Mouse (Mus musculus): ENCODE results near the gene Gnmt. TPM values are rescaled to one million over a fixed set of nuclear protein-coding genes. Genes with fewer than 3 reads are reported as not detected.

Gnmt gene
- polyA plus RNA-seq, 1 experiment from 2014 or later: 0.37 TPM

DNA sequence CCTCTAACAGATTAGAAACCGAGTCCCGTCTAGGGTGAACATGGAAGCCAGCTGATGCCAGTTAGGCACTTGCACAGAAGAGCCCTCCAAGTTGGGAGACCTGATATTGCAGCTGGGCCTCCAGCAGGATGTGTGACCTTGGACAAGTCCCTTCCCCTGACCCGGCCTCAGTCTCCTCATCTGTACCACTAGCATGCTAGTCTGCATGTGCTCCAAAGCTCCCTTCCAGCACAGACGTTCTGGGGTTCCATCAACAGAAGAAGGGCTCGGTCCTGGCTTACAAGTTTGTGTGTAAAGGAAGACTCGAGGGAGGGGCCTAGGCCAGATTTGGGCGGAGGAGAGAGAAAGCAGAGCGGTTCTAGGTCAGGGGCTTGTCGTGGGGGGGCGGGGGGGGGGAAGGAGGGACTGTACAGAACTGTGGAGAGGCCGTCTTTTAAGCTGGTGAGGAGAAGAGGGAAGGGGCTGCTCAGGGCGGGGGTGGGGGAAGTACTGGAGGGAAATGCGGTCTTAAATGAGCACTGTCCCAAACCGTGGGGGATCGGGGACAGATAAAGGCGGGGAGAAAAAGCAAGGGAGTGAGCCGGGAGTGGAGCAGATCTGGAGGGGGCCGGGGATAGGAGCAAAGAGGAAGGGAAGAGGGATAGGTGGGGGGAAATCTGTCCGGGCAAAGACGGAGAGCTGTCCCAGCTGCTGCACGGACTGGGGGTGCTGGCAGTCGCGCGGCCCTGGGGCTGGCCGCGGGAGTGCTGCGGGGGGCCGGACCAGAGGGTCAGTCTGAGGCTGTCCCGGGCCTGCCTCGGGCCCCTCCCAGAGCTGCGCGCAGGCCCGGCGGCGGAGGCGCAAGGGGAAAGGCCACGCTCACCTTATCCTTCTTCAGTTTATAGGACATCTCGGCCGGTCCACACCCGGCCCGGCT, 24.7 kb downstream of the Gnmt start:
- no peaks in the 10 kb centered on the region for H3K36me3 ChIP-seq (ENCODE audit: control insufficient read depth, insufficient read depth, low read length)
- H3K27me3 ChIP-seq (ENCODE audit: control insufficient read depth, insufficient read depth, low read length): no peaks in the 10 kb centered on the region
- WGBS: 7% methylated on average over 39 of the region's 41 CpGs
- H3K4me3 ChIP-seq (ENCODE audit: low read depth, low read length): peak overlapping the region; percentile 76
- DNase-seq (ENCODE audit: low spot score): no peak
- H3K9me3 ChIP-seq (ENCODE audit: control insufficient read depth, low read length): no peaks in the 10 kb centered on the region
- peak overlapping the region; percentile 76 for H3K4me2 ChIP-seq (ENCODE audit: low read depth)
- peaks cover 17% of the 10 kb centered on the region for H3K4me1 ChIP-seq (ENCODE audit: control insufficient read depth, insufficient read depth, low read length)
- H3K27ac ChIP-seq (ENCODE audit: low read depth, low read length): peak overlapping the region; percentile 69
- ATAC-seq (ENCODE audit: insufficient read depth, low FRiP score, low TSS enrichment): peak; percentile 81
- H3K9ac ChIP-seq (ENCODE audit: low read length): peak overlapping the region; percentile 73

- peak overlapping the region; percentile 39; the same call in 1 of the 2 replicates for H3K9ac ChIP-seq (ENCODE audit: low read length)
- no peak overlapping the region; the same call in 1 of the 2 replicates for H3K4me3 ChIP-seq (ENCODE audit: low read depth, low read length)
- H3K9me3 ChIP-seq (ENCODE audit: control insufficient read depth, low read length): no peaks in the 10 kb centered on the region
- DNase-seq (ENCODE audit: low spot score) (no peak), ATAC-seq (ENCODE audit: insufficient read depth, low FRiP score, low TSS enrichment) (no peak)
- H3K36me3 ChIP-seq (ENCODE audit: control insufficient read depth, insufficient read depth, low read length): no peaks in the 10 kb centered on the region; the same call in 1 of the 2 replicates
- H3K4me2 ChIP-seq (ENCODE audit: low read depth): no peak overlapping the region
- H3K4me1 ChIP-seq (ENCODE audit: control insufficient read depth, insufficient read depth, low read length): peaks cover 17% of the 10 kb centered on the region
- no peaks in the 10 kb centered on the region for H3K27me3 ChIP-seq (ENCODE audit: control insufficient read depth, insufficient read depth, low read length)
- WGBS: 87% methylated on average over 5 of the region's 5 CpGs
- H3K27ac ChIP-seq (ENCODE audit: low read depth, low read length): no peak overlapping the region
Measured at GRCm38 (mm10) chr17:46702506-46702905, 26.5 kb downstream of the Gnmt start.

DNA sequence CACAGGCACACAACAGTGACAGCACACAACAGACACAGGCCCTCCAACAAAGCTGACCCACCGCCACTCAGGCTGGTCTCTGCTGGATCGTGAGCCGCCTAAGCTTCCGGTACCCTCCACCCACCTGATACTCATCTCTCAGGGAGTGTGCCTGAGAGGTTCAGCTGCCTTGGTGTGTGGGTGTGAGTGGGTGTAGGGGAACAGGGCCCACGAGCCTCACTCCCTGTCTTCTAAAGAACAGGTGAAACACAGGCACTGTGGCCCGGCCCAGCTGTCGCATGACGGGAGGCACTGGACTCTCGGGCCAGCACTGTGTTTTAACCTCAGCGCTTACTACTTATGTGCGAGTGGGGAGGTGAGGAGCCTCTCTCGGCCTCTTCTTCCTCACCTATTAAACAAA, 26.9 kb downstream of the Gnmt start:
- 92% methylated on average over 12 of the region's 12 CpGs for WGBS
- H3K4me1 ChIP-seq (ENCODE audit: control insufficient read depth, insufficient read depth, low read length): peaks cover 17% of the 10 kb centered on the region
- H3K4me3 ChIP-seq (ENCODE audit: low read depth, low read length): no peak overlapping the region
- H3K9ac ChIP-seq (ENCODE audit: low read length): no peak overlapping the region
- ATAC-seq (ENCODE audit: insufficient read depth, low FRiP score, low TSS enrichment) (no peak), DNase-seq (ENCODE audit: low spot score) (no peak)
- no peak overlapping the region for H3K27ac ChIP-seq (ENCODE audit: low read depth, low read length)
- H3K36me3 ChIP-seq (ENCODE audit: control insufficient read depth, insufficient read depth, low read length): no peaks in the 10 kb centered on the region; the same call in 1 of the 2 replicates
- no peaks in the 10 kb centered on the region for H3K9me3 ChIP-seq (ENCODE audit: control insufficient read depth, low read length)
- H3K27me3 ChIP-seq (ENCODE audit: control insufficient read depth, insufficient read depth, low read length): no peaks in the 10 kb centered on the region
- no peak overlapping the region for H3K4me2 ChIP-seq (ENCODE audit: low read depth)

GRCm38 (mm10) chr17:46701489-46701888, 27.5 kb downstream of the Gnmt start:
- no peak for ATAC-seq (ENCODE audit: insufficient read depth, low FRiP score, low TSS enrichment)
- Histone ChIP-seq H3K4me1 (ENCODE audit: control insufficient read depth, insufficient read depth, low read length) (peaks cover 17% of the 10 kb centered on the region), H3K9me3 (ENCODE audit: control insufficient read depth, low read length) (no peaks in the 10 kb centered on the region), H3K4me2 (ENCODE audit: low read depth) (no peak overlapping the region), H3K4me3 (ENCODE audit: low read depth, low read length) (no peak overlapping the region), H3K27me3 (ENCODE audit: control insufficient read depth, insufficient read depth, low read length) (no peaks in the 10 kb centered on the region), H3K9ac (ENCODE audit: low read length) (no peak overlapping the region; the same call in 1 of the 2 replicates), H3K36me3 (ENCODE audit: control insufficient read depth, insufficient read depth, low read length) (no peaks in the 10 kb centered on the region; the same call in 1 of the 2 replicates), H3K27ac (ENCODE audit: low read depth, low read length) (no peak overlapping the region)
- 89% methylated on average over 12 of the region's 12 CpGs for WGBS
- DNase-seq (ENCODE audit: low spot score): no peak

DNA sequence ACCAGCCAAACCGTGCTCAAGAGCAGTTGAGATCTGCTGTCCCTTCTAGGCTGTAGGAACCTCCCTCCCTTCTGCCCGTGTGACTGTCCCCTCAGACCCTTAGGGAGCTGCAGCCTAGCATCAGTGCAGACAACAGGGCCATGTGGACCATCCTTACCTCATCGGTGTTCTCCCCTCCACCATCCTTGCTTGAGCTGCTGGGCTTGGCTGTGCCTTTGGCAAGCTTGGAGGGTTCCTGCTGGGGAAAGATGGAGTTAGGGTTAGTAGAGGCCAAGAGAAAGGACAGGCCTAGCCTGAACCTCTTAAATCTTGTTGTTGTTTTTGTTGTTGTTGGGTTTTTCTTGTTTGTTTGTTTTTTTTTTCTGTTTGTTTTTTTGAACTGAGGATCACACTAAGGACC, 29.1 kb downstream of the Gnmt start:
- no peaks in the 10 kb centered on the region; the same call in 1 of the 2 replicates for H3K36me3 ChIP-seq (ENCODE audit: control insufficient read depth, insufficient read depth, low read length)
- no peaks in the 10 kb centered on the region for H3K9me3 ChIP-seq (ENCODE audit: control insufficient read depth, low read length)
- ATAC-seq (ENCODE audit: insufficient read depth, low FRiP score, low TSS enrichment) (no peak), DNase-seq (ENCODE audit: low spot score) (no peak)
- H3K27me3 ChIP-seq (ENCODE audit: control insufficient read depth, insufficient read depth, low read length): no peaks in the 10 kb centered on the region
- no peak overlapping the region for H3K27ac ChIP-seq (ENCODE audit: low read depth, low read length)
- WGBS: 90% methylated on average over 3 of the region's 3 CpGs
- H3K4me2 ChIP-seq (ENCODE audit: low read depth): no peak overlapping the region
- no peak overlapping the region for H3K9ac ChIP-seq (ENCODE audit: low read length)
- no peak overlapping the region for H3K4me3 ChIP-seq (ENCODE audit: low read depth, low read length)
- H3K4me1 ChIP-seq (ENCODE audit: control insufficient read depth, insufficient read depth, low read length): peaks cover 17% of the 10 kb centered on the region

GRCm38 (mm10) chr17:46699245-46699644, 29.7 kb downstream of the Gnmt start:
- no peak overlapping the region for H3K4me2 ChIP-seq (ENCODE audit: low read depth)

DNA sequence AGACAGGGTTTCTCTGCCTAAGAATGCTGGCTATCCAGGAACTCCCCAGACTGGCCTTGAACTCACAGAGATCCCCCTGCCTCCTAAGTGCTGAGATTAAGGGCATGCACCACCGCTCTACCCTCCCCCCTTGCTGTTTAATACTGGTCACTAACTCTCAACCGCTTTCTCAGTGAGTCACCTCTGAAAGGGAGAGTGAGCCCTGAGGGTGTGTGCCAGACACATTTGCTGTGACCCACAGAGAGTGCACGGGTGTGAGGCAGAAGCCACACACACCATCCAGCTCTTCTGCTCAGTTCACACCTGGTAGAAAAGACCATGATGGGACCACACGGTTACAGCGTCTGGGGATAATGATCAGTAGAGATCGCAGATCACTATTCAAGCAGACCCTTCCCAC, 30.5 kb downstream of the Gnmt start:
- H3K4me1 ChIP-seq (ENCODE audit: control insufficient read depth, insufficient read depth, low read length): peaks cover 10% of the 10 kb centered on the region
- H3K9ac ChIP-seq (ENCODE audit: low read length): no peak overlapping the region
- H3K36me3 ChIP-seq (ENCODE audit: control insufficient read depth, insufficient read depth, low read length): no peaks in the 10 kb centered on the region; the same call in 1 of the 2 replicates
- H3K4me3 ChIP-seq (ENCODE audit: low read depth, low read length): no peak overlapping the region
- no peak overlapping the region for H3K27ac ChIP-seq (ENCODE audit: low read depth, low read length)
- no peaks in the 10 kb centered on the region for H3K9me3 ChIP-seq (ENCODE audit: control insufficient read depth, low read length)
- DNase-seq (ENCODE audit: low spot score) (no peak), ATAC-seq (ENCODE audit: insufficient read depth, low FRiP score, low TSS enrichment) (no peak)
- no peaks in the 10 kb centered on the region for H3K27me3 ChIP-seq (ENCODE audit: control insufficient read depth, insufficient read depth, low read length)
- H3K4me2 ChIP-seq (ENCODE audit: low read depth): no peak overlapping the region
- 85% methylated on average over 6 of the region's 6 CpGs for WGBS

More at GRCm38 (mm10) chr17:46699245-46699644, 29.7 kb downstream of the Gnmt start:
- no peak overlapping the region for H3K9ac ChIP-seq (ENCODE audit: low read length)
- no peak for ATAC-seq (ENCODE audit: insufficient read depth, low FRiP score, low TSS enrichment)
- H3K27ac ChIP-seq (ENCODE audit: low read depth, low read length): no peak overlapping the region
- no peak for DNase-seq (ENCODE audit: low spot score)
- 48% methylated on average over 5 of the region's 5 CpGs for WGBS
- H3K27me3 ChIP-seq (ENCODE audit: control insufficient read depth, insufficient read depth, low read length): no peaks in the 10 kb centered on the region
- peaks cover 17% of the 10 kb centered on the region for H3K4me1 ChIP-seq (ENCODE audit: control insufficient read depth, insufficient read depth, low read length)
- no peaks in the 10 kb centered on the region for H3K9me3 ChIP-seq (ENCODE audit: control insufficient read depth, low read length)
- H3K4me3 ChIP-seq (ENCODE audit: low read depth, low read length): no peak overlapping the region
- H3K36me3 ChIP-seq (ENCODE audit: control insufficient read depth, insufficient read depth, low read length): no peaks in the 10 kb centered on the region; the same call in 1 of the 2 replicates

- H3K4me3 ChIP-seq (ENCODE audit: low read depth, low read length): no peak overlapping the region
- no peaks in the 10 kb centered on the region for H3K4me1 ChIP-seq (ENCODE audit: control insufficient read depth, insufficient read depth, low read length)
- H3K27me3 ChIP-seq (ENCODE audit: control insufficient read depth, insufficient read depth, low read length): no peaks in the 10 kb centered on the region
- no peaks in the 10 kb centered on the region for H3K9me3 ChIP-seq (ENCODE audit: control insufficient read depth, low read length)
- H3K36me3 ChIP-seq (ENCODE audit: control insufficient read depth, insufficient read depth, low read length): no peaks in the 10 kb centered on the region; the same call in 1 of the 2 replicates
- DNase-seq (ENCODE audit: low spot score) (no peak), ATAC-seq (ENCODE audit: insufficient read depth, low FRiP score, low TSS enrichment) (no peak)
- WGBS: 72% methylated on average over 1 of the region's 1 CpGs
- no peak overlapping the region for H3K27ac ChIP-seq (ENCODE audit: low read depth, low read length)
- H3K4me2 ChIP-seq (ENCODE audit: low read depth): no peak overlapping the region
- H3K9ac ChIP-seq (ENCODE audit: low read length): no peak overlapping the region
Measured at GRCm38 (mm10) chr17:46694517-46695063, 34.4 kb downstream of the Gnmt start.

Measured in neural tube, embryonic 11.5 days (tissue).